Mouse (Mus musculus) heart, embryonic 10.5 days (tissue): Measurements from ENCODE around the gene Fcrla. TPM values are rescaled to one million over a fixed set of nuclear protein-coding genes. Genes with fewer than 3 reads are reported as not detected.

Experiments
- DNase-seq: peaks from one replicate; pipeline ENCODE4 v3.0.0-alpha.2; 2017; ENCODE audit warnings: low spot score
- H3K27ac ChIP-seq: fragments of 300-500 bp; sonication (generic); 2 replicates; pipeline ENCODE4 v1.5.1; 2016; ENCODE audit warnings: mild to moderate bottlenecking
- H3K27me3 ChIP-seq: fragments of 300-500 bp; sonication (generic); 2 replicates; pipeline ENCODE4 v1.6.1; 2016; ENCODE audit warnings: mild to moderate bottlenecking; ENCODE audit not compliant: poor library complexity, insufficient read depth, severe bottlenecking
- H3K36me3 ChIP-seq: fragments of 300-500 bp; sonication (generic); 2 replicates; pipeline ENCODE4 v1.6.1; 2016; ENCODE audit warnings: mild to moderate bottlenecking, moderate library complexity
- H3K4me1 ChIP-seq: fragments of 300-500 bp; sonication (generic); 2 replicates; pipeline ENCODE4 v1.6.1; 2016; ENCODE audit warnings: mild to moderate bottlenecking
- H3K4me3 ChIP-seq: fragments of 300-500 bp; sonication (generic); 2 replicates; pipeline ENCODE4 v1.5.1; 2016; ENCODE audit warnings: mild to moderate bottlenecking, moderate library complexity
- H3K9me3 ChIP-seq: fragments of 300-500 bp; sonication (generic); 2 replicates; pipeline ENCODE4 v1.6.1; 2016; ENCODE audit warnings: mild to moderate bottlenecking, moderate library complexity
- WGBS: fragments of 180-500 bp; shearing (Covaris S2); methylation state at CpG from one replicate; pipeline ENCODE4 v1.1.7; 2016; 5-methylcytosine and 5-hydroxymethylcytosine counted together
- polyA plus RNA-seq: library from polyadenylated mRNA; unstranded; fragments of >200 nt; fragmentation: Nextera tagmentation; extraction: Ambion mirVana; gene quantifications from 2 replicates; pipeline ENCODE4 v1.2.1, GENCODE M21; 2016

The Fcrla gene
- polyA plus RNA-seq, 1 experiment from 2014 or later: 0.08 TPM

GRCm38 (mm10) chr1:170871402-170871801, 56.0 kb downstream of the Fcrla start:
- WGBS: 82% methylated on average over 6 of the region's 6 CpGs
- Histone ChIP-seq H3K36me3 (peaks cover 34% of the 10 kb centered on the region), H3K27me3 (no peaks in the 10 kb centered on the region), H3K4me3 (no peak overlapping the region), H3K9me3 (no peaks in the 10 kb centered on the region), H3K4me1 (peaks cover 5% of the 10 kb centered on the region; the same call in 1 of the 2 replicates), H3K27ac (no peak overlapping the region)
- DNase-seq: peak; percentile 56

- H3K4me3 ChIP-seq: peak overlapping the region; percentile 91
- WGBS: 18% methylated on average over 14 of the region's 14 CpGs
- no peaks in the 10 kb centered on the region for H3K9me3 ChIP-seq
- peak overlapping the region; percentile 90 for H3K27ac ChIP-seq
- no peaks in the 10 kb centered on the region for H3K27me3 ChIP-seq
- peaks cover 17% of the 10 kb centered on the region; the same call in 1 of the 2 replicates for H3K4me1 ChIP-seq
- DNase-seq: peak; percentile 57
- peaks cover 17% of the 10 kb centered on the region; the same call in 1 of the 2 replicates for H3K36me3 ChIP-seq
These were observed 58.5 kb downstream of the Fcrla start for GRCm38 (mm10) chr1:170868905-170869283.

- no peaks in the 10 kb centered on the region for H3K27me3 ChIP-seq
- DNase-seq: peak; percentile 92
- H3K4me1 ChIP-seq: peaks cover 18% of the 10 kb centered on the region
- H3K36me3 ChIP-seq: peaks cover 14% of the 10 kb centered on the region; the same call in 1 of the 2 replicates
- peak overlapping the region; percentile 91 for H3K4me3 ChIP-seq
- H3K27ac ChIP-seq: peak overlapping the region; percentile 90
- no peaks in the 10 kb centered on the region for H3K9me3 ChIP-seq
- WGBS: under 1% methylated on average over 33 of the region's 33 CpGs
These were observed 59.1 kb downstream of the Fcrla start for GRCm38 (mm10) chr1:170868107-170868904.

GRCm38 (mm10) chr1:170867691-170868105, 59.7 kb downstream of the Fcrla start, which contains the start of gene Atf6:
Gene Atf6, minus strand, starts transcription at chr1:170867771.
- peaks cover 14% of the 10 kb centered on the region; the same call in 1 of the 2 replicates for H3K36me3 ChIP-seq
- WGBS: under 1% methylated on average over 25 of the region's 25 CpGs
- H3K27ac ChIP-seq: peak within 1 kb of the TSS; percentile 90
- peaks cover 24% of the 10 kb centered on the region for H3K4me1 ChIP-seq
- H3K27me3 ChIP-seq: no peaks in the 10 kb centered on the region
- H3K4me3 ChIP-seq: peak within 1 kb of the TSS; percentile 91
- no peaks in the 10 kb centered on the region for H3K9me3 ChIP-seq
- peak; percentile 97 for DNase-seq

Other genes with a start within 250 kb of the Fcrla start
- 10.9 and 16.0 TPM in 2 replicates for gene Atf6, start 59.8 kb downstream of the Fcrla start, polyA plus RNA-seq
- 0.67 TPM in 1 of 2 replicates, not detected in the other for gene Gm26620, start 42.5 kb downstream of the Fcrla start, polyA plus RNA-seq
- gene Dusp12, start 42.0 kb downstream of the Fcrla start, polyA plus RNA-seq: 28.9 and 37.9 TPM in 2 replicates
- not detected in 2 replicates for gene Fcrlb, start 14.6 kb downstream of the Fcrla start, polyA plus RNA-seq
- not detected in 2 replicates for gene Fcgr2b, start 49.0 kb upstream of the Fcrla start, polyA plus RNA-seq
- 0.14 TPM in 1 of 2 replicates, not detected in the other for gene Fcgr4, start 91.3 kb upstream of the Fcrla start, polyA plus RNA-seq
- 1.3 and 4.1 TPM in 2 replicates for gene Fcgr3, start 137.4 kb upstream of the Fcrla start, polyA plus RNA-seq
- 1.6 and 3.7 TPM in 2 replicates for gene Cfap126, start 186.3 kb upstream of the Fcrla start, polyA plus RNA-seq
- gene Sdhc, start 223.0 kb upstream of the Fcrla start, polyA plus RNA-seq: 361 and 463 TPM in 2 replicates
- 0.06 and 0.14 TPM in 2 replicates for gene Mpz, start 223.1 kb upstream of the Fcrla start, polyA plus RNA-seq